Mouse (Mus musculus): ENCODE results near the gene C1qbp. TPM values are rescaled to one million over a fixed set of nuclear protein-coding genes. Genes with fewer than 3 reads are reported as not detected.
A peak's percentile ranks its signal among the peaks of the same experiment; 100 is the strongest.

C1qbp gene
- polyA plus RNA-seq, 1 experiment from 2014 or later, result 170 TPM

DNA sequence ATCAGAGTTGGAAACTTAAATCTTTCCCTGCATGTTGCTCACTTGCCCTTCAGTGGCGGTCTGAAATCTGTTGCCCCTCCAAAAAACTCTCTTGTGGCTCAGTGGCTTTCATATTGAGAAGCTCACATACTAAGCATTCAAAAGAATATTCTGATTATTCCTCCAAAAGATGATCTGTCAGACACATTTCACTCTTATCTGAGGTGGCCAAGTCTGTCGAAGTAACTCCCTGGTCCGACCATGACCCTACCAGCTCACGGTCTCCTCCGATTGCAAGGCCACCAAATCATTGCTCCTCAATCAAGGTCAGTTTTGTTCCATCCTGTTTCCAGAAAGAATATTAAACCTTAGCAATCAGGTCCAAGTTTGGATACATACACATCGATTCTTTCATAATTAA is 24.2 kb upstream of the C1qbp start:
- peaks cover 22% of the 10 kb centered on the region for H3K4me1 ChIP-seq (replicated peaks)
- no peaks in the 10 kb centered on the region for H3K9me3 ChIP-seq (replicated peaks)
- peaks cover 44% of the 10 kb centered on the region for H3K36me3 ChIP-seq (replicated peaks)
- H3K27me3 ChIP-seq, result no peaks in the 10 kb centered on the region
- 79% methylated on average over 6 of the region's 6 CpGs for WGBS (ENCODE audit: insufficient replicate concordance)
- H3K9ac ChIP-seq, result no peak overlapping the region
- no peak overlapping the region for H3K4me2 ChIP-seq
- H3K4me3 ChIP-seq (replicated peaks), result no peak overlapping the region
- no peak for ATAC-seq (ENCODE audit: insufficient read depth)
- no peak overlapping the region for H3K27ac ChIP-seq (replicated peaks)

DNA sequence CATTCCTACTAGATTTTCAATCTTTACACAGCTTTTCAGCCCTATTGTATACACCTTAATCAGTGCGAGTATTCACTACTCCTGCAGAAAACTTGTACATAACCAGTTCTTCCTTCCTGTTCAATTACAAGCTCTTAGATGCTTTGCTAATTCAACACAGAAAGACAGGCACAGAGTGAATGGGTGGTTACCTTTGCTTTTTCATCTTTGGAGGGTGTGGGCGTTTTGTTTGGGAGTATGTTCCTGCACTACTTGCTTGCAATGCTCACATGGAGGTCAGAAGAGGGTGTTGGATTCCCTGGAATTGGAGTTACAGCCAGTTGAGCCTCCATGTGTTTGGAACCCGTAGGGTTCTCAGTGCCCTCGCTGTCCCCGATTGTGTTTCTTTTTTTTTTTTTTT is 22.2 kb upstream of the C1qbp start:
- Histone ChIP-seq H3K4me1 (replicated peaks) (peaks cover 29% of the 10 kb centered on the region), H3K9ac (no peak overlapping the region), H3K27ac (replicated peaks) (0 out of 2 replicates have a peak overlapping the region, but pooled peaks have one; percentile 7), H3K9me3 (replicated peaks) (no peaks in the 10 kb centered on the region), H3K36me3 (replicated peaks) (peaks cover 32% of the 10 kb centered on the region), H3K4me3 (replicated peaks) (peak overlapping the region; percentile 97), H3K4me2 (peak overlapping the region; percentile 88), H3K27me3 (no peaks in the 10 kb centered on the region)
- ATAC-seq (ENCODE audit: insufficient read depth), result no peak
- WGBS (ENCODE audit: insufficient replicate concordance), result 41% methylated on average over 5 of the region's 5 CpGs

DNA sequence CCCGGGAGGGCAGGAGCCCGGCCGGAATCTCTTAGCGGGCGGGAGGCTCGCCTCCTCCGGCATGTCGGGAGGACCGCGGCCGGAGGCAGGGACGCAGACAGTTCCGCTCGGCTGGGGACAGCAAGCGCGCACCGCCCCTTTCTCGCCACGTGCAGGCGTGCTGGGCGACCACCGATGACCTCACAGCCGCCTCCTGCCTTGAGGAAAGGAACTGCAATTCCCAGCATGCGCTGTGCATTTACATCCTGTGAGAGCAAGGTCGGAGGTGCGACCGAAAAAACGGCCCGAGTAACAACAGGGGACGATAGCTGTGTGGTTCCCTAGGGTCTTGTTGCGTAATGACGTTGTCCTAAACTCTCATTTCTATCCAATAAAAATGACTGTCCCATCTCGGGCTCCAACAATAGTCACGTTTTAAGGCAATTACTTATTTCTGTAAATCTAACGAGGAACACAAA is 21.5 kb upstream of the C1qbp start, which contains the start of gene Dhx33:
Gene Dhx33, minus strand, starts transcription at position 122 of the 458 bp plus-strand sequence.
- no peaks in the 10 kb centered on the region for H3K27me3 ChIP-seq
- H3K9ac ChIP-seq, result peak within 1 kb of the TSS; percentile 76
- H3K27ac ChIP-seq (replicated peaks), result peak within 1 kb of the TSS; percentile 84
- peak within 1 kb of the TSS; percentile 88 for H3K4me2 ChIP-seq
- peak; percentile 93 for ATAC-seq (ENCODE audit: insufficient read depth)
- peaks cover 32% of the 10 kb centered on the region for H3K36me3 ChIP-seq (replicated peaks)
- H3K4me1 ChIP-seq (replicated peaks), result peaks cover 29% of the 10 kb centered on the region
- peak within 1 kb of the TSS; percentile 97 for H3K4me3 ChIP-seq (replicated peaks)
- under 1% methylated on average over 34 of the region's 35 CpGs for WGBS (ENCODE audit: insufficient replicate concordance)
- H3K9me3 ChIP-seq (replicated peaks), result no peaks in the 10 kb centered on the region

DNA sequence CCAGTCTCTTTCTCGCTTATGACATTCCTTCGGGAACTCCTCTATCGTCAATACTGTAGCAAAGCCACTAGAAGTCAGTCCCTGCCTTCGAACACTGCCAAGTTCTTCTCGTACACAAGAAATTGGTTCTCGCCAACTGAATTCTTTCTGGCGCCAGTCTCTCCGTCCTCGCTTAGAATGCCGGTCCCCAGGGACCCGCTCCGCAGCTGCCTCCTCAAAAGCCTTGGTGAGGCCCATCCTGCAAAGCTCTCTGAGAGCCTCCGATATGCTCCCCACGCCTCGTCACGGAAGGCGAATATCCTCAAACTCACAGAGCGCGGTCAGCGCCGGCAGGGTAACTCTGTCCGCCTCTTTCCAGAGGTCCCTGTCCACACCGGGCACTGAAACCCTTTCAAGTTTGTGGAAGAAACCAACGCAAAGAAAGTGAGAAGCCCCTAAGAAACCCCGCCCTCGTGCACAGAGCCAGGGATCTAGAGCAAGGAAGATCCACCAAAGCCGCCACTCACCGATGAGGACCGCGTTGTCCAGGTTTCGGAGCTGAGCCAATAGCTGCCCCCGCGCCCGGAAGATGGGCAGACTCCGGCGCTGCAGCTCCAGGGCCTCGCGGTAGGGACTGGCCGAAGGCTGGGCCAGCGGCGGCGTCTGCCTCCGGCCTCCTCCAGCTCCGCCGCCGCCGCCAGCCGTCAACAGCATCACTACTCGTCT is 20.9 kb upstream of the C1qbp start:
- under 1% methylated on average over 49 of the region's 49 CpGs for WGBS (ENCODE audit: insufficient replicate concordance)
- peaks cover 31% of the 10 kb centered on the region for H3K36me3 ChIP-seq (replicated peaks)
- ATAC-seq (ENCODE audit: insufficient read depth), result peak; percentile 76

GRCm38 (mm10) chr11:71001167-71001566 is 18.3 kb upstream of the C1qbp start:
- no peaks in the 10 kb centered on the region for H3K27me3 ChIP-seq
- peaks cover 29% of the 10 kb centered on the region for H3K4me1 ChIP-seq (replicated peaks)
- no peak overlapping the region for H3K9ac ChIP-seq
- H3K4me2 ChIP-seq, result no peak overlapping the region
- peaks cover 41% of the 10 kb centered on the region for H3K36me3 ChIP-seq (replicated peaks)
- H3K4me3 ChIP-seq (replicated peaks), result no peak overlapping the region
- H3K9me3 ChIP-seq (replicated peaks), result no peaks in the 10 kb centered on the region
- ATAC-seq (ENCODE audit: insufficient read depth), result no peak
- H3K27ac ChIP-seq (replicated peaks), result no peak overlapping the region
- 73% methylated on average over 4 of the region's 4 CpGs for WGBS (ENCODE audit: insufficient replicate concordance)

More for the DNA sequence above, 20.9 kb upstream of the C1qbp start:
- H3K27me3 ChIP-seq, result no peaks in the 10 kb centered on the region
- no peaks in the 10 kb centered on the region for H3K9me3 ChIP-seq (replicated peaks)
- peak overlapping the region; percentile 97 for H3K4me3 ChIP-seq (replicated peaks)
- H3K9ac ChIP-seq, result peak overlapping the region; percentile 76
- peak overlapping the region; percentile 84 for H3K27ac ChIP-seq (replicated peaks)
- H3K4me2 ChIP-seq, result peak overlapping the region; percentile 88
- peaks cover 29% of the 10 kb centered on the region for H3K4me1 ChIP-seq (replicated peaks)

GRCm38 (mm10) chr11:70982030-70982429 is 796 bp downstream of the C1qbp start:
- no peak for ATAC-seq (ENCODE audit: insufficient read depth)
- 4% methylated on average over 12 of the region's 12 CpGs for WGBS (ENCODE audit: insufficient replicate concordance)
- Histone ChIP-seq H3K9ac (peak overlapping the region; percentile 81), H3K27me3 (no peaks in the 10 kb centered on the region), H3K36me3 (replicated peaks) (peaks cover 70% of the 10 kb centered on the region), H3K4me3 (replicated peaks) (peak overlapping the region; percentile 91), H3K9me3 (replicated peaks) (no peaks in the 10 kb centered on the region), H3K4me1 (replicated peaks) (peaks cover 38% of the 10 kb centered on the region), H3K4me2 (peak overlapping the region; percentile 99), H3K27ac (replicated peaks) (0 out of 2 replicates have a peak overlapping the region, but pooled peaks have one; percentile 73)

DNA sequence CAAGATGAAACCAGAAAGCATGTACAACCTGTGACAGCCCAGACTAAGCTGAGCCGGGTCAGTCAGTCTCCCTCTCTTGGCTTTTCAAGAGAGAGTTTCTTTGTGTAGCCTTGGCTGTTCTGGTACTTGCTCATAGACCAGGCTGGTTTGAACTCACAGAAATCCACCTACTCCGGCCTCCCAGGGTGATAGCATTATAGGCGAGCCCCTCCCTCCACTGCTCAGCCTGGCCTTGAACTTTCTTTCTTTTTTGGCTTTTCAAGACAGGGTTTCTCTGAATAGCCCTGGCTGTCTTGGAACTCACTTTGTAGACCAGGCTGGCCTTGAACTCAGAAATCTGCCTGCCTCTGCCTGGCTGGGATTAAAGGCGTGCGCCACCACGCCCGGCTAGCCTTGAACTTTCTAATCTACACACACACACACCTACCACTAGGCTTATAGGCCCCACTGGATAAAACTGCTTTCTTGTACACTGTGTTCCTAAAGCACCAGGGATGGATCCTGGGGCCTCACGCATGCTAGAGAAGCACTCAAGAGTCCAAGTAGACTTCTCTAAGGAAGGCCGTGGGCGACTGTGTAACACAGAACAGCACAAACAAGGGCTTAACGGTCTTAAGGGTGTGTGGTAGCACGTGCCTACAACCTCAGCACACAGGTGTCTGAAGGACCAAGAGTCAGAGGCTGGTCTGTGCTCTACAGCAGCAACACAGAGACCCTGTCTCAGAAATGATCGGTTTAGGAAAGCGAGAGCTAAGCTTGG is 1.9 kb downstream of the C1qbp start:
- peak overlapping the region; percentile 99 for H3K4me2 ChIP-seq
- peak overlapping the region; percentile 91 for H3K4me3 ChIP-seq (replicated peaks)
- H3K36me3 ChIP-seq (replicated peaks), result peaks cover 71% of the 10 kb centered on the region
- H3K27ac ChIP-seq (replicated peaks), result 0 out of 2 replicates have a peak overlapping the region, but pooled peaks have one; percentile 24
- H3K9me3 ChIP-seq (replicated peaks), result no peaks in the 10 kb centered on the region
- peaks cover 38% of the 10 kb centered on the region for H3K4me1 ChIP-seq (replicated peaks)
- H3K27me3 ChIP-seq, result no peaks in the 10 kb centered on the region
- no peak for ATAC-seq (ENCODE audit: insufficient read depth)
- WGBS (ENCODE audit: insufficient replicate concordance), result 72% methylated on average over 14 of the region's 14 CpGs
- H3K9ac ChIP-seq, result peak overlapping the region; percentile 81

DNA sequence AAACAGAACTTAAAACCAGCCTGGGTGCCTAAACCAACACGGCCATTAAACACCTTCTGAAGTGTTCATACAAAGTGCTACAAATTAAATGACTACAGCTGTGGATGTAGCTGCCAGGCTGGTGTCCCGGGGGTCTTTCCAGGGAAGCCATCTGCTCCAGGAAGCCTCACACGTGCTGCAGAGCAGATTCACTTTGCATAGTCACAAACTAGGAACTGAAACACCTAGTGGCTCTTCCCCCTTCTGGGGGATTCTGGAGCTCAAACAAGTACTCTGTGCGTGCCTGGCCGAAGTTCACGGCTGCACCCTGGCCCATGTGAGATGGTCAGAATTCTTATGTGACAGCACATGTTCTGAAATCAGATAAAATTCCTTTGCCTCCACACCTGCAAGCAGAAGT is 2.6 kb downstream of the C1qbp start:
- H3K9ac ChIP-seq, result no peak overlapping the region
- peak overlapping the region; percentile 99; the same call in 1 of the 2 replicates for H3K4me2 ChIP-seq
- peaks cover 71% of the 10 kb centered on the region for H3K36me3 ChIP-seq (replicated peaks)
- no peaks in the 10 kb centered on the region for H3K27me3 ChIP-seq
- no peak overlapping the region for H3K4me3 ChIP-seq (replicated peaks)
- WGBS (ENCODE audit: insufficient replicate concordance), result 86% methylated on average over 6 of the region's 6 CpGs
- ATAC-seq (ENCODE audit: insufficient read depth), result no peak
- H3K4me1 ChIP-seq (replicated peaks), result peaks cover 38% of the 10 kb centered on the region
- no peak overlapping the region for H3K27ac ChIP-seq (replicated peaks)
- H3K9me3 ChIP-seq (replicated peaks), result no peaks in the 10 kb centered on the region

GRCm38 (mm10) chr11:70977293-70977692 is 5.5 kb downstream of the C1qbp start:
- H3K27me3 ChIP-seq, result no peaks in the 10 kb centered on the region
- WGBS (ENCODE audit: insufficient replicate concordance), result 78% methylated on average over 6 of the region's 6 CpGs
- H3K9ac ChIP-seq, result no peak overlapping the region
- no peaks in the 10 kb centered on the region for H3K9me3 ChIP-seq (replicated peaks)
- H3K27ac ChIP-seq (replicated peaks), result no peak overlapping the region
- no peak for ATAC-seq (ENCODE audit: insufficient read depth)
- H3K4me1 ChIP-seq (replicated peaks), result peaks cover 53% of the 10 kb centered on the region
- no peak overlapping the region for H3K4me3 ChIP-seq (replicated peaks)
- no peak overlapping the region for H3K4me2 ChIP-seq
- H3K36me3 ChIP-seq (replicated peaks), result peaks cover 90% of the 10 kb centered on the region

GRCm38 (mm10) chr11:70975193-70975592 is 7.6 kb downstream of the C1qbp start:
- peaks cover 87% of the 10 kb centered on the region for H3K36me3 ChIP-seq (replicated peaks)

DNA sequence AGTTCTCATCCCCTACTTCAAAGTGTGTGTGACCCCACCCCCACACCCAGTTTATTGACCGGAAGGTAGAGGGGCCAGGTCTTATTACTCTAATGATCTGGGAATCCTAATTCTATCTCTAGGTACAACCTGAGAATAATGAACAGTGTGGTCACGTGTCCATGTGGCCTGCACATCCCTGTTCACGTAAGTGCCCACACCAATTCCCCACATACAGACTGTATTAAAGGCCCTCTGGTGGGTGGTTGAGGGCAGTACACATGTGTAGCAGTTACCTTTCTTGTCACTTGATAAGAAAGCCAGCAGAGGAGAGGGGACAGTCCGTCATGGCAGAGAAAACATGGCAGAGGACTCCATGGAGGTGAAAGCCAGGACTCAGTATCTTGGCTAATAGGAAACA is 8.9 kb downstream of the C1qbp start:
- 71% methylated on average over 4 of the region's 4 CpGs for WGBS (ENCODE audit: insufficient replicate concordance)
- Histone ChIP-seq H3K9me3 (replicated peaks) (no peaks in the 10 kb centered on the region), H3K27ac (replicated peaks) (no peak overlapping the region), H3K9ac (no peak overlapping the region), H3K27me3 (no peaks in the 10 kb centered on the region), H3K36me3 (replicated peaks) (peaks cover 74% of the 10 kb centered on the region), H3K4me1 (replicated peaks) (peaks cover 42% of the 10 kb centered on the region), H3K4me3 (replicated peaks) (no peak overlapping the region), H3K4me2 (no peak overlapping the region)
- no peak for ATAC-seq (ENCODE audit: insufficient read depth)

More at GRCm38 (mm10) chr11:70975193-70975592, 7.6 kb downstream of the C1qbp start:
- Histone ChIP-seq H3K27me3 (no peaks in the 10 kb centered on the region), H3K4me3 (replicated peaks) (no peak overlapping the region), H3K27ac (replicated peaks) (no peak overlapping the region), H3K4me1 (replicated peaks) (peaks cover 47% of the 10 kb centered on the region), H3K9ac (no peak overlapping the region), H3K4me2 (no peak overlapping the region), H3K9me3 (replicated peaks) (no peaks in the 10 kb centered on the region)
- 43% methylated on average over 2 of the region's 2 CpGs for WGBS (ENCODE audit: insufficient replicate concordance)
- no peak for ATAC-seq (ENCODE audit: insufficient read depth)
